ENCODE assay signal across 7 mouse cellular contexts in the genomic region with DNA sequence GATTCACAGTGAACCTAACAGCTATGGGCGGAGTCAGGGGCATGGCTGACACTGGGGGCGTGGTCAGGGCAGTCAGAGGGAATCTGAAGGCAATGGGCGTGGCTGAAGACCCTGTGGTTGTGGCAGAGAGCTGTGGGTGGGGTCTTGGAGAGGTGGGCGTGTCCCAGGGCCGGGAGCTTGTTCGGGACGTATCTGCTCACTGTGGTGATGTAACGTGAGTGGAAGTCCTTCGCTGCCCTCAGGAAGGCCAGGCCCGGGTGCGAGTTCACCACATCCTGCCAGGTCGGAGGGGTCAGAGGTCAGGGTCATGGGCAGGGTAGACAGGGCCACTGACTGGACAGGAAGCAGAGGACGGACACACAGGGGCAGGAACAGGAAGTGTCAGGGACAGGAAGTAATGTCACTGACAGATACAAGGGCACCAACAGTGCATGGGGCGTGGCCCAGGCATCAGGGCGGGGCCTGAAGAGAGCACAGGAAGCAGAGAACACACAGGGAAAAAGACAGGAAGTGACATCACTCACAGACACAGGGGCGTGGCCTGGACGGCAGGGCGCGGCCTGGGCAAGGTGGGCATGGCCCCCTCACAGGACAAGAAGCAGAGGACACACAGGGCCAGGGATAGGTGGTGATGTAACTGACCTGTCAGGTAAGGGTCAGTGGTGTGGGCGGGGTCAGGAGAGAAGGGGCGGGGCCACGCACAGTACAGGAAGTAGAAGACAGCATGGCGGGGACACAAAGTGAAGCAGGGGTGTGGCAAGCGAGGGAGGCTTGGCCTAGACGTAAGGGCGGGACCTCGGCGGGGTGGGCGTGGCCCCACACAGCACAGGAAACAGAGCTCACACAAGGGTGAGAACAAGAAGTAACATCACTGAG. TPM values are rescaled to one million over a fixed set of nuclear protein-coding genes. Genes with fewer than 3 reads are reported as not detected.
DNase-seq lines count a peak whose midpoint lies in the region; ATAC-seq and TF ChIP-seq lines count a peak whose summit lies in the region.

No protein-coding gene starts in this region.

- H3K4me1 ChIP-seq in MEL (ENCODE audit: control insufficient read depth in 1 of 2, insufficient read depth in 2 of 2, low read length in 2 of 2), result no peaks in the 10 kb centered on the region
- no peaks in the 10 kb centered on the region for H3K4me1 ChIP-seq in forebrain, postnatal 0 days (ENCODE audit: insufficient read depth)
- no peaks in the 10 kb centered on the region for H3K4me1 ChIP-seq in hindbrain, embryonic 12.5 days

- no peaks in the 10 kb centered on the region for H3K79me2 ChIP-seq in MEL (ENCODE audit: control insufficient read depth, insufficient read depth, low read length, poor library complexity)

- peak; percentile 32 for DNase-seq in MEL (ENCODE audit: low read depth, low spot score)
- peak; percentile 8 for DNase-seq in brain, adult 2 months (ENCODE audit: low read depth, low spot score)
- no peak for DNase-seq in forebrain, postnatal 0 days
- DNase-seq in layer of hippocampus, postnatal 36 days, result peak; percentile 5 to 21
- peak; percentile 68 for DNase-seq in lung, postnatal 10 days
- DNase-seq in right cerebral cortex, postnatal 25 days, result peak; percentile 8

- peak; percentile 71 for ATAC-seq in forebrain, postnatal 0 days
- peak; percentile 78 for ATAC-seq in hindbrain, embryonic 12.5 days (ENCODE audit: low FRiP score)

- H3K36me3 ChIP-seq in MEL (ENCODE audit: control insufficient read depth in 1 of 2, insufficient read depth in 2 of 2, low read length in 2 of 2), result no peaks in the 10 kb centered on the region
- peaks cover 26% of the 10 kb centered on the region for H3K36me3 ChIP-seq in forebrain, postnatal 0 days (ENCODE audit: insufficient read depth)
- H3K36me3 ChIP-seq in hindbrain, embryonic 12.5 days, result peaks cover 37% of the 10 kb centered on the region

- no peak for TF ChIP-seq POLR2A in MEL (IDR thresholded peaks at IDR 0.05; ENCODE audit: control insufficient read depth in 1 of 2, insufficient read depth in 1 of 2, low read depth in 1 of 2, low read length in 2 of 2, poor library complexity in 1 of 2)

- no peak for TF ChIP-seq RAD21 in MEL (IDR thresholded peaks at IDR 0.05; ENCODE audit: low read depth, low read length)

- no peak overlapping the region for H3K4me2 ChIP-seq in forebrain, postnatal 0 days (ENCODE audit: low read depth)
- H3K4me2 ChIP-seq in hindbrain, embryonic 12.5 days (replicated peaks), result no peak overlapping the region

- H3K27ac ChIP-seq in MEL (ENCODE audit: control insufficient read depth, low read depth, low read length), result no peak overlapping the region
- H3K27ac ChIP-seq in forebrain, postnatal 0 days (ENCODE audit: low read depth, low read length), result 0 out of 2 replicates have a peak overlapping the region, but pooled peaks have one; percentile 9
- H3K27ac ChIP-seq in hindbrain, embryonic 12.5 days, result no peak overlapping the region

- no peak overlapping the region for H3K9ac ChIP-seq in MEL (ENCODE audit: control insufficient read depth, low read depth, low read length, poor library complexity, severe bottlenecking)
- no peak overlapping the region for H3K9ac ChIP-seq in forebrain, postnatal 0 days
- H3K9ac ChIP-seq in hindbrain, embryonic 12.5 days, result no peak overlapping the region

- peaks cover 0 to 1% of the 10 kb centered on the region in 2 experiments; a peak in 1 of 4 replicates for H3K27me3 ChIP-seq in MEL (ENCODE audit: control insufficient read depth in 1 of 2, insufficient read depth in 2 of 2, low read length in 2 of 2)
- H3K27me3 ChIP-seq in forebrain, postnatal 0 days (ENCODE audit: insufficient read depth, low read length), result no peaks in the 10 kb centered on the region
- H3K27me3 ChIP-seq in hindbrain, embryonic 12.5 days, result no peaks in the 10 kb centered on the region

- TF ChIP-seq CTCF in MEL (IDR thresholded peaks at IDR 0.05 in 2 of 3, conservative IDR thresholded peaks at IDR 0.05 in 1 of 3; ENCODE audit: control insufficient read depth in 1 of 3, insufficient read depth in 1 of 3, low read depth in 2 of 3, low read length in 3 of 3, poor library complexity in 1 of 3, severe bottlenecking in 1 of 3), result no peak
- no peak for TF ChIP-seq CTCF in forebrain, postnatal 0 days (IDR thresholded peaks at IDR 0.05; ENCODE audit: low read depth)

- no peak overlapping the region for H3K4me3 ChIP-seq in MEL (ENCODE audit: control insufficient read depth in 1 of 2, insufficient read depth in 1 of 2, low read depth in 2 of 2, low read length in 2 of 2)
- no peak overlapping the region for H3K4me3 ChIP-seq in forebrain, postnatal 0 days (ENCODE audit: low read depth, low read length)
- H3K4me3 ChIP-seq in hindbrain, embryonic 12.5 days, result no peak overlapping the region

- no peaks in the 10 kb centered on the region for H3K9me3 ChIP-seq in MEL (replicated peaks; ENCODE audit: insufficient read depth, low read length)
- H3K9me3 ChIP-seq in forebrain, postnatal 0 days (ENCODE audit: low read length), result 0 out of 2 replicates have a peak, but pooled peaks cover 5% of the 10 kb centered on the region
- H3K9me3 ChIP-seq in hindbrain, embryonic 12.5 days (replicated peaks), result peaks cover 34% of the 10 kb centered on the region

- WGBS in forebrain, postnatal 0 days, result 97% methylated on average over 29 of the region's 29 CpGs
- 91% methylated on average over 26 of the region's 29 CpGs for WGBS in hindbrain, embryonic 12.5 days

- TF ChIP-seq EP300 in MEL (IDR thresholded peaks at IDR 0.05; ENCODE audit: low read depth in 1 of 2, low read length in 2 of 2), result no peak

TF ChIP-seq in MEL, 35 proteins besides CTCF, POLR2A, EP300 and RAD21:
- TF ChIP-seq HCFC1 (IDR thresholded peaks at IDR 0.05; ENCODE audit: low read depth, low read length) (no peak), MYC (IDR thresholded peaks at IDR 0.05; ENCODE audit: low read depth, low read length) (no peak), BHLHE40 (IDR thresholded peaks at IDR 0.05; ENCODE audit: borderline replicate concordance, low read depth, low read length) (no peak), TBP (IDR thresholded peaks at IDR 0.05; ENCODE audit: low read depth, low read length) (no peak), MAX (IDR thresholded peaks at IDR 0.05; ENCODE audit: low read length) (no peak), ZMIZ1 (IDR thresholded peaks at IDR 0.05; ENCODE audit: low read depth, low read length) (no peak), RCOR1 (IDR thresholded peaks at IDR 0.05; ENCODE audit: low read depth, low read length) (no peak), CHD1 (IDR thresholded peaks at IDR 0.05; ENCODE audit: low read depth, low read length) (no peak), MYB (IDR thresholded peaks at IDR 0.05; ENCODE audit: low read depth, low read length) (no peak), KAT2A (conservative IDR thresholded peaks at IDR 0.05; ENCODE audit: low read depth, low read length) (no peak), MXI1 (IDR thresholded peaks at IDR 0.05; ENCODE audit: low read depth, low read length) (no peak), TCF12 (IDR thresholded peaks at IDR 0.05; ENCODE audit: low read depth, low read length) (no peak), TAL1 (IDR thresholded peaks at IDR 0.05; ENCODE audit: low read length) (no peak)
TF ChIP-seq in MEL: peak in this region for 0.

RNA-seq across cellular contexts. Expression of a gene that starts 36.6 kb away (rescaled TPM):
- 17.4 and 18.3 TPM in 2 replicates for total RNA-seq in MEL (2012; rRNA removed)
- polyA plus RNA-seq in MEL (2012; ENCODE audit: insufficient read depth in 1 of 2, insufficient read length in 2 of 2, low read depth in 1 of 2, low replicate concordance in 2 of 2, missing spikeins in 1 of 2), result 10 to 100 TPM in 1 of 2 experiments, not detected in 1; 78.1 TPM
- total RNA-seq in forebrain, postnatal 0 days (2014; rRNA removed), result 79.2 and 118 TPM in 2 replicates
- polyA plus RNA-seq in forebrain, postnatal 0 days (2015; fragmentation: Nextera tagmentation; extraction: Ambion mirVana), result 143 and 152 TPM in 2 replicates
- 186 and 188 TPM in 2 replicates for polyA plus RNA-seq in hindbrain, embryonic 12.5 days (2016; fragmentation: Nextera tagmentation; extraction: Ambion mirVana)
- total RNA-seq in layer of hippocampus, postnatal 36 days (2021), result 10 to 100 TPM; 95.5 to 95.6 TPM

RNA-seq across cellular contexts. Expression of a gene that starts 53.5 kb away (rescaled TPM):
- total RNA-seq in MEL (2012; rRNA removed), result not detected in 2 replicates
- not detected for polyA plus RNA-seq in MEL (2012; ENCODE audit: insufficient read depth in 1 of 2, insufficient read length in 2 of 2, low read depth in 1 of 2, low replicate concordance in 2 of 2, missing spikeins in 1 of 2)
- total RNA-seq in forebrain, postnatal 0 days (2014; rRNA removed), result not detected in 2 replicates
- polyA plus RNA-seq in forebrain, postnatal 0 days (2015; fragmentation: Nextera tagmentation; extraction: Ambion mirVana), result not detected in 2 replicates
- not detected in 2 replicates for polyA plus RNA-seq in hindbrain, embryonic 12.5 days (2016; fragmentation: Nextera tagmentation; extraction: Ambion mirVana)
- not detected for total RNA-seq in layer of hippocampus, postnatal 36 days (2021)
